Mouse (Mus musculus): Measurements from ENCODE around the gene Adamtsl1. TPM values are rescaled to one million over a fixed set of nuclear protein-coding genes. Genes with fewer than 3 reads are reported as not detected.

Adamtsl1 gene
- total RNA-seq, 2 experiments from 2014 or later, result 9.6 to 11.7 TPM

GRCm38 (mm10) chr4:85838031-85838430 is 324.1 kb downstream of the Adamtsl1 start:
- TF ChIP-seq CTCF (conservative IDR thresholded peaks at IDR 0.05), result no peak
- no peak for DNase-seq (ENCODE audit: low spot score in 2 of 2)
- Histone ChIP-seq H3K27ac (no peak overlapping the region), H3K4me3 (no peak overlapping the region)

- Histone ChIP-seq H3K27ac (no peak overlapping the region), H3K4me3 (no peak overlapping the region)
- TF ChIP-seq CTCF (conservative IDR thresholded peaks at IDR 0.05), result no peak
- no peak for DNase-seq (ENCODE audit: low spot score in 2 of 2)
Observed at GRCm38 (mm10) chr4:85842113-85842512, 328.1 kb downstream of the Adamtsl1 start.

GRCm38 (mm10) chr4:85844381-85844780 is 330.4 kb downstream of the Adamtsl1 start:
- Histone ChIP-seq H3K27ac (no peak overlapping the region), H3K4me3 (no peak overlapping the region)
- TF ChIP-seq CTCF (conservative IDR thresholded peaks at IDR 0.05), result no peak
- DNase-seq (ENCODE audit: low spot score in 2 of 2), result no peak

GRCm38 (mm10) chr4:85845931-85846330 is 332.0 kb downstream of the Adamtsl1 start:
- DNase-seq (ENCODE audit: low spot score in 2 of 2), result no peak
- Histone ChIP-seq H3K4me3 (no peak overlapping the region), H3K27ac (no peak overlapping the region)
- TF ChIP-seq CTCF (conservative IDR thresholded peaks at IDR 0.05), result no peak

- Histone ChIP-seq H3K4me3 (no peak overlapping the region), H3K27ac (no peak overlapping the region)
- DNase-seq (ENCODE audit: low spot score in 2 of 2), result no peak
- TF ChIP-seq CTCF (conservative IDR thresholded peaks at IDR 0.05), result no peak
Observed at GRCm38 (mm10) chr4:85853401-85853800, 339.4 kb downstream of the Adamtsl1 start.

- H3K4me3 ChIP-seq, result no peak overlapping the region
- TF ChIP-seq CTCF (conservative IDR thresholded peaks at IDR 0.05), result no peak
- DNase-seq (ENCODE audit: low spot score in 2 of 2), result no peak
- H3K27ac ChIP-seq, result no peak overlapping the region
Observed at GRCm38 (mm10) chr4:85854507-85854906, 340.5 kb downstream of the Adamtsl1 start.

- DNase-seq (ENCODE audit: low spot score in 2 of 2), result no peak
- Histone ChIP-seq H3K4me3 (no peak overlapping the region), H3K27ac (no peak overlapping the region)
- no peak for TF ChIP-seq CTCF (conservative IDR thresholded peaks at IDR 0.05)
Observed at GRCm38 (mm10) chr4:85879376-85879775, 365.4 kb downstream of the Adamtsl1 start.

GRCm38 (mm10) chr4:85881318-85881717 is 367.3 kb downstream of the Adamtsl1 start:
- H3K27ac ChIP-seq, result no peak overlapping the region
- no peak for DNase-seq (ENCODE audit: low spot score in 2 of 2)

GRCm38 (mm10) chr4:85884031-85884430 is 370.1 kb downstream of the Adamtsl1 start:
- no peak for DNase-seq (ENCODE audit: low spot score in 2 of 2)
- no peak overlapping the region for H3K4me3 ChIP-seq
- no peak overlapping the region for H3K27ac ChIP-seq
- no peak for TF ChIP-seq CTCF (conservative IDR thresholded peaks at IDR 0.05)

More at GRCm38 (mm10) chr4:85881318-85881717, 367.3 kb downstream of the Adamtsl1 start:
- no peak overlapping the region for H3K4me3 ChIP-seq
- no peak for TF ChIP-seq CTCF (conservative IDR thresholded peaks at IDR 0.05)

- Histone ChIP-seq H3K4me3 (no peak overlapping the region), H3K27ac (no peak overlapping the region)
- TF ChIP-seq CTCF (conservative IDR thresholded peaks at IDR 0.05), result no peak
- DNase-seq (ENCODE audit: low spot score in 2 of 2), result no peak
Observed at GRCm38 (mm10) chr4:85889877-85890598, 376.1 kb downstream of the Adamtsl1 start.

GRCm38 (mm10) chr4:85901316-85901715 is 387.3 kb downstream of the Adamtsl1 start:
- TF ChIP-seq CTCF (conservative IDR thresholded peaks at IDR 0.05), result no peak
- DNase-seq (ENCODE audit: low spot score in 2 of 2), result no peak
- Histone ChIP-seq H3K4me3 (no peak overlapping the region), H3K27ac (no peak overlapping the region)

GRCm38 (mm10) chr4:85904217-85904616 is 390.2 kb downstream of the Adamtsl1 start:
- TF ChIP-seq CTCF (conservative IDR thresholded peaks at IDR 0.05), result no peak
- no peak for DNase-seq (ENCODE audit: low spot score in 2 of 2)
- Histone ChIP-seq H3K4me3 (no peak overlapping the region), H3K27ac (no peak overlapping the region)

- Histone ChIP-seq H3K4me3 (no peak overlapping the region), H3K27ac (peak overlapping the region; percentile 12)
- no peak for TF ChIP-seq CTCF (conservative IDR thresholded peaks at IDR 0.05)
- no peak for DNase-seq (ENCODE audit: low spot score in 2 of 2)
Observed at GRCm38 (mm10) chr4:85916034-85916433, 402.1 kb downstream of the Adamtsl1 start.

- peak overlapping the region; percentile 67; the same call in 1 of the 2 replicates for H3K27ac ChIP-seq
- no peak for TF ChIP-seq CTCF (conservative IDR thresholded peaks at IDR 0.05)
- peak in 1 of 2 experiments; percentile 26 for DNase-seq (ENCODE audit: low spot score in 2 of 2)
Observed at GRCm38 (mm10) chr4:85918366-85918765, 404.4 kb downstream of the Adamtsl1 start.

More at GRCm38 (mm10) chr4:85918366-85918765, 404.4 kb downstream of the Adamtsl1 start:
- no peak overlapping the region for H3K4me3 ChIP-seq

Measured in layer of hippocampus, adult 2 months (tissue).